Mouse (Mus musculus) cortical plate, adult 2 months (tissue): ENCODE results near the gene Ifi35.

Experiments used
- CTCF ChIP-seq: fragments of 200-500 bp; IDR thresholded peaks from 2 replicates; pipeline ENCODE4 v1.5.1; 2011; ENCODE audit warnings: mild to moderate bottlenecking, control low read depth, low read length; ENCODE audit not compliant: insufficient read depth; ENCODE audit errors: extremely low read depth
- POLR2A ChIP-seq: fragments of 200-500 bp; IDR thresholded peaks from 2 replicates; pipeline ENCODE4 v1.6.1; 2011; ENCODE audit warnings: mild to moderate bottlenecking, low read length, control low read depth; ENCODE audit not compliant: insufficient read depth; ENCODE audit errors: extremely low read depth

- TF ChIP-seq CTCF: no peak
- TF ChIP-seq POLR2A: peak; percentile 21; the same call in 1 of the 2 replicates
Measured at GRCm38 (mm10) chr11:101417101-101417855, 30.9 kb upstream of the Ifi35 start, which contains the start of gene Aarsd1.
